Mouse (Mus musculus) right cerebral cortex, postnatal 10 days (tissue): ENCODE results near the gene Pax5.

ENCODE experiments used
- DNase-seq, 2 experiments: peaks; one replicate each; pipeline ENCODE4 v3.0.0; 2021; ENCODE audit warnings: low spot score in 2 of 2

Pax5 gene

DNA sequence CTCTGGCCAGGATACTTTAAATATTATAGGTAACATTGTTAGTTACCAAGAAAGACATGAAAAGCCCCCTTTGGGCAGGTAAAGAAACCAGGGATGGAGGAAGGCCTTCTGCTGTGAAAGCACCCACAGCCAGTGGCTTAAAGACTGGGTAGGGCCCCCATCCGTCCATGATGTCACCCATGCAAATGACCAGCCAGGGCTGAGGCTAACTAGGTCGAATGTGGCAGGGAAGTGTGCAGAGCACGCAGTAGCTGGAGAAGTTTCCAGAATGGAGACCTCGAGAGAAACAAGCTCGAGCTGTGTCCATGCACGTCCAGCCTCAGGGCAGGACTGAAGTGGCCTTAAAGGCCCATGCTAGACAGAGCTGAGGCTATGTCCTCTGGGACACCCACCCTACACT lies 42.9 kb downstream of the Pax5 start:
- no peak for DNase-seq

GRCm38 (mm10) chr4:44664767-44665056 lies 45.6 kb downstream of the Pax5 start:
- DNase-seq: no peak

DNA sequence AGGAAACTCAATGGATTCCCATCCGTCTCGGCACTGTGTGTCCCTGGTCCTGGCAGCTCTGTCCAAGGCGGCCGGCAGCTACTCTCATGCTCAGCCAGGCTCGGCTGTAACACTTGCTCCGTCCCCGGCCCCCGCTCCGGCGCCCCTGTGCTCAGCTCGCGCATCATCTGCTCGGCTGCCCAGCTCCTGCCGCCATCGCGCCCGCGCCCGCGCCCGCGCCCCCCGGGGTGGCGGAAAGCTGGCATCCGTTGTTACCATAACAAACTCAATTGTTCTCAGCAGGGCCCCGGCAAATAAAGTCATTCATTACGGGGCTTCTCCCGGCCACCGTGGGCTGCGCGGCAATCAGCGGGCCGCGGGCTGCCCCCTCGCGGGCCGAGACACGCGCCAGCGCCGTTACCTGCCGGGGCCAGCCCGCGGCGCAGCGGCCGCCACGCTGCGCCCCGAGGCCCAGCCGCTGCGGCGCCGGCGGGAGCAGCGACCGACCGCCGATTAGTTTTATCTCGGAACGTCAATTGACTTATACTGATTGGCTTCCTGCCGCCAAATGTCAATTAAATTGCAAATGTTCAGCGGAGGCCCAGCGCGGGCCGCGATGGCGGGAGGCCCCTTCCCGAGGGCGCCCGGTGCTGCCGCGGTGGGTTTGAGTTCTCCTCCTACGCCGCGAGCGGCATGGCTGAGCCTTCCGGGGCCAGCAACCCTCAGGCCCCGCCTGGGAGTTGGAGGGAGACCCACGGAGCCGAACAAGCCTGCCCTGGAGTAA lies 46.1 kb downstream of the Pax5 start:
- DNase-seq: peak; percentile 40 to 45

GRCm38 (mm10) chr4:44663489-44663888 lies 46.8 kb downstream of the Pax5 start:
- DNase-seq: no peak

GRCm38 (mm10) chr4:44645181-44645580 lies 65.1 kb downstream of the Pax5 start:
- DNase-seq: no peak

DNA sequence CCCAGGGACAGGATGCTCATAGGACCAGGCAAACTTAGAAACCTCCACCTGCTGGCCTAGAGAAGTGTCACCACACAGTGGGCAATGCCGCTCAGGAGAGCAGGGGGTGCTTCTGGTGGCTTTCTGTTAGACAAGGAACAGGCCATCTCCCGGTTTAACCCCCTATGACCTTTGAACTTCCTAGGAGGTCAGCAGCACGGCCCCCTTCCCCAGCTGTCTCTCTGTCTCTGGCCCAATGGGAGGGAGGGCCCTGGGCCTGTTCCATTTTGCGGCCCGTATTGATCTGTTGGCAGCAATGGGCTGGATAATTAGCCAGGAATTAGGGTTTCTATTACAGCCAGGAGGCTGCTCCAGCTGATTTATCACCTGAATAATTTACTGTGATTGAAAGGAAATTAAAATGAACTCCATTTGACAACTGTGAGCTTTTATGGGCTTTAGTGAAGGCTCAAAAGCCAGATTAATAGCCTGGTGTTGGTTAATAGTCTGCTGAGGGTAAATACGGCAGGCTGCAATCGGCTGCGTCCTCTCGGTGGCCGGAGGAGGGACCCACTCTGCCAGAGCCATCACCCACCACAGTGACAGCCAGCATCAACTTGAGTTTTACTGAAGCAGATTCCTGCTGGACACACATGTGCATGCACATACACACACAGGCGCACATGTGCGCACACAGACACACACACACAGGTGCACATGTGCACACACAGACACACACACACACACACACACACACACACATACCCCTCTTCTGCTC lies 68.3 kb downstream of the Pax5 start:
- no peak for DNase-seq

DNA sequence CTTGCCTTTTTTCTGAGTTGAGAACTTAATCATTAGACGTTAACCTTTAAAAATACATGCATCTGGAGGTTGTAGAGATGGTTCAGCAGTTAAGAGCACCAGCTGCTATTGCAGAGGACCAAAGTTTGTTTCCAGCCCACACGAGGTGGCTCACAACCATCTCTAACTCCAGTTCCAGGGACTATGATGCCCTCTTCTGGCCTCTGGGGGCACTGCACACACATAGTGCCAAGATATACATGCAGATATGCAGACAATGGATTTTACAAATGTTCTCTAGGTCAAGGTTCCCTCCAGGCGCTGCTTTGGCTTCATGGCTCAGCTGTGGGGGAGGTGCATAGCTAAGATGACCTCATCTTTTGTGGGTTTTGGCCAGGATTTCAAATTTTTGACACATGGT lies 74.7 kb downstream of the Pax5 start:
- no peak for DNase-seq

DNA sequence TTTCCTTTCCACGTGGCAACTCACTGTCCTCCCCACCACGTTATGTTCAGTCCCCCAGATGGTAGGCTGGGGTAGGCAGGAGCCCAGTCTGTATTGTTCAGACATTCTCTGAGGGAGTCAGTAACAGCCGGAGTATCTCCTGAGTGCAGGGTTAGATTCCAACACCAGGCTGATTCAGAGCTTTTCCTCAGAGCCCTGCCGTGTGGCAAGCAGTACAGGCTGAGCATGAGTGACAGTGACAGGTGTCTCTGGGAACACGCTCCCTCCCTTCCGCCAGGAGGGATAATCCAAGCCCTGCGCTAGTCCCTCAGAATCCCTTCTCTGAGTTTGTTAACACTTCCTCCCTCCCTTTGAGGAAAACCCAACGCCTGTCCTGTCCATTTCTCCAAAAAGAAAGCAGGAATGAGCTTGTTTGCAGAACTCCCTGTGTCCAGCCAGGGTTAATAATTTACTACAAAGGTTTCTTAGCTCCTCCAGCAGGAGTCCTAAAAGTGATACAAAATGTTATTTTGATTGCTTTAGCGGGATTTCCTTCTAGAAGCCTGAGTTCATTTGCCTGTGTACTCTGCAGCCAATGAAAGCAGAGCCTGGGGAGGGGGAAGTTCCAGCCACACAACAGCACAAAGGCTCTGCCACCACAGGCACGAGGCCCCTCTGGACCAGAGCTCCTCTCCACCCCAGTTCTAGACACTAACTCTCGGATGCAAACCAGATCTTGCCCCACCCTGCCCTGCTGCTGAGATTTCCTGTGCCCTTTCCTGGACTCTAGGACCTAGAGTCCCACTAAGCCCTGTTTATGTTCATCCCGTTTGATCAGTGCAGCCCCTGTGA lies 76.4 kb downstream of the Pax5 start:
- no peak for DNase-seq

GRCm38 (mm10) chr4:44630059-44630458 lies 80.2 kb downstream of the Pax5 start:
- no peak for DNase-seq

GRCm38 (mm10) chr4:44627890-44628289 lies 82.4 kb downstream of the Pax5 start:
- DNase-seq: no peak

DNA sequence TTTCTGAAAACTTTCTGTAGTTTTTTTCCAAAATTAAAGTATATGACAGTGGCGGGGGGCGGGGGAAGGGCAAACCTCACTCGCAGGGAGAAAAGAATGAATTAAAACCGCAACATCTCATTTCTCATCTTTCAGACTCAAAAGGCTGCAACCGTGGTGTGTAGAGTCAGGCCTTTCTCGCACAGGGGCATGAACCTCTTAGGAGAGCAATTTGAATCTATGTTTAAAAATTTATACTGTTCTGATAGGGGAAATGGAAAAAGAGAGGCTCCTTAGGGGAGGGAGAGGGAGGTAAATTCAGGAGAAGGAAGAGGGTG lies 85.2 kb downstream of the Pax5 start:
- no peak for DNase-seq

DNA sequence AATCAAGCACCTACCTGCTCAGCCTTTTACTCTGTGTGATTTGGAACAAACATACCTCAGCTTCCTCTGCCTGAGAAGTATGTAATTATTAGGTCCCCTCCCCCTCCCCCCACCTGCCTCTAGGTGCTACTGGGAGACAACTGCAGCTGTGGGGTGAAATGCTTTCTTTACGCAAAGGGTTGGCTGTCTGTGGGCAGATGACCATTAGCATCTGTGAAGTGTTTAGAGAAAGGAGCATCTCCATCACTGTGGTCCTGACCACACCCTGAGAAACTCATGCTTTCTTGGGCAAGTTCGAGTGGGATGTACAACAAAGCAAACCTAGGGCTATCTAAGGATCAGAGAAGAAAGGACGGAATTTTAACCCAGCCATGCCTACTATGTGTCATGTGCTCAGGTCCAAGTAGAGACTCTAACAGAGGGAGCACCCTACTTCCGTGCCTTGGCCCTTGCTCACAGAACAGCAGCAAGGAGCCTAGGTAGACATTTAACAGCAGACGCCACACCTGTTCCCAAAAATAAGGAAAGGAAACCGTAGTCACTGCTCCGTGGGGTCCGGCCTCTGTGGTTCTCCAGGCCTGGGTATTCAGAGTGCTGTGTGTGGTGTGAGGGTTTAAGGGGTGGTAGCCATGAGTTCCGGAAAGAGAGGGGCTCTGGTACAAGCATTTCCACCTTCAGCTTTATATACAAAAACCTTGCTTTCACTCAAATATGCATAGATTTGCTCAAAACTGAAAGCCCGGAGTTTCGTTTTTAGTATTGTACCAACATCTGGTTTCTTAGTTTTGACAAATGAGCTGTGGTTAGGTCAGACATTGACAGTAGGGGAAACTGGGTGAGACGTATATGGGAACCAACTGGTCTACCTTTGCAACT lies 85.8 kb downstream of the Pax5 start:
- no peak for DNase-seq

DNA sequence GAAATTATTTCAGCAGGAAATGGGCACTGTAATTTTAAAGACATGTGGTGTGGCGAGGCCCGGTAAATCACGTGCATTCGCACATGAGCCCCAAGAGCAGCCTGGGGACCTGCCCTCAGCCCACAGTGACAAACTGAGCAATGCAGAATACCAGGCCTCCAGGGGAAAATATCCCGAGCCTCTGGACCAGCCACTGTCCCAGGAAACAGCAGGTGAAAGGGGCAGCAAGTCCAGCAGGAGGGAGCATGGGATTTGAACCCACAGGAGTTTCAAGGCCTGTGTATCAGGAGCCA lies 86.9 kb downstream of the Pax5 start:
- DNase-seq: no peak

DNA sequence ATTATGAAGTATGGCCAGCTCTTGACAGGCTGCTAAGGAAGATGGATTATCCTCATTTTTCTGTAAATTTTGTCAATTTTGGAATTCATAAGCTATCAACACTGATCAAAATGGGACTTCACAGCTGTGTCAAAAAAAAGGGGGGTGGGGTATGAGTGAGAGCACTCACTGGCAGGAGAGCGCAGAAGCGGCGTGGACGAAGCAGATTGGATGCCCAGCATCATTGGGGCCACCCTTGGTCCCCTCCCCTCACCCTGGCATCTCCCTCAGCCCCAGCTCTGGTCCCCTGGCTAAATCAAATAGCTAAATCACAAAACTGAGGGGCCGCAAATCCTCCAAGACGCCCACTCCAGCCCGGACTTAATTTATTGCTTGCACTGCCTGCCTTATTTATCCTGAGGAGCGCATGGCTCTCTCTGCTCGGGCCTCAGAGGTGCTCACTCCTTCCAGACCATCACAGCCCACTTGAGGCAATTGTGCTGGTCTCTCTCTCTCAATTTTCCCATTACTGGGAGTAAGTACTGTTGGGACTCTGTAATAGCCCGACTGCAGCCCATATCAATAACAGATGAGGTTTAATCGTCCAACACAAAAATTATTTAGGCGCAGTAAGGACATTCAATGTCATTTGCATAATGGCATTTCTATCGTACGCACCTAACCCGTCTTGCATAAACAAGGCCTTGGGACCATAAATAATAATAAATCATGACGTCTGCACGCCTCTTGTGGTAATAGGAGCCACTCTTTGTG lies 87.4 kb downstream of the Pax5 start:
- no peak for DNase-seq

- DNase-seq: no peak
These were observed 90.0 kb downstream of the Pax5 start for GRCm38 (mm10) chr4:44620241-44620640.

- no peak for DNase-seq
These were observed 96.1 kb downstream of the Pax5 start for GRCm38 (mm10) chr4:44614066-44614667.

DNA sequence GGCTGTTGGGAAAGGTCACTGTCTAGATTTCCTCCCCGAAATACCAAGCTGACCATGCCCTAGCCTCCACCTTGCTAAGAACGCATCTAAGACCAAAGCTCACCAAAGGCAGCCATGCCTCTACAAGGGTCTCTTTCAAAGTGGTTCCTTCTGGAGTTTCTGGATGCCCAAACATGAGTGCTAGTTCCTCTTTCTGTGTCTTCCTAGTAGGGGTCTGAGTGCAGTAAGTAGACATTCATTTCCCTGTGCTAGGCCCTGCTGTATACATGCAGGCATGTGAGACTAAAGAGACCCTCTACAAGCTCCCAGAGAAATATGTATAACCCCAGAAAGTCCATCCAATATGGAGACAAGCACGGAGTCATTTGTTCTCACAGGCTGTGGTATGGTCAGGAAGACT lies 97.9 kb downstream of the Pax5 start:
- no peak for DNase-seq

- DNase-seq: no peak
These were observed 104.8 kb downstream of the Pax5 start for GRCm38 (mm10) chr4:44605453-44605852.

DNA sequence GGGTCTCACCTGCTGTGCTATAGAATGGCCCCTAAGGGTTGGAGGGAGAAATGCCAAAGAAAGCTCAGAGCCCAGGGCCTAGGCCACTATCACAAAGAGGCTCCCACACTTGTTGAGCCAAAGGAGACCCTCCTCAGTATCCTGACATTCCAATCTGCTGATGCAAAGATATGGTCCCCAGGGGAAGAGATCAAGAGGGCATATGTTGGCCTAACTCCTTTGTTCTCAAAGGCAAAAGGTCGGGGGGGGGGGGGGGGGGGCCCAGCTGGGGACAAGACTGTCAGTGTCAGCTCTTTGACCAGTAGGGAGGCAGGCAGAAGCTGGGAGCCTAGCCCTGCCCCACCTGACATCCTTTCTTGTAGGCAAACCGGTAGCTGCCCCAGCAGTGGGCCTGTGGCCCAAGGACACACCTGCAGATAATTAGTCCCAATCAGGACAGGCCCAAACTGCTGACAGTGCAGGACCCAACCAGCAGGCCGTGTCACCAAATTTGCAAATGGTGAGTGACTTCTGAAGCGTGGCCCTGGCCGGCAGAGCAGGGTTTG lies 108.0 kb downstream of the Pax5 start:
- no peak for DNase-seq

GRCm38 (mm10) chr4:44601370-44601769 lies 108.9 kb downstream of the Pax5 start:
- no peak for DNase-seq

GRCm38 (mm10) chr4:44600875-44601274 lies 109.4 kb downstream of the Pax5 start:
- peak; percentile 65 to 69 for DNase-seq
